Mouse (Mus musculus) cortical plate, adult 2 months (tissue): ENCODE measurements at regions not wholly inside any gene's neighbourhood (a gene's known extent, or its start where the extent isn't known, plus 50 kb on each side); places are given as distances from the start of the nearest gene placed in this dataset.
A peak's percentile ranks its signal among the peaks of the same experiment; 100 is the strongest.
"Not testable (repeated sequence)": the region's sequence is repeated elsewhere in the genome, so short reads cannot be mapped to it uniquely, and the experiment has no call there.

Experiments used
- H3K27ac ChIP-seq: fragments of 200-500 bp; 2 replicates; pipeline ENCODE4 v1.5.1; 2012; ENCODE audit warnings: low read length, control low read depth, inconsistent platforms; ENCODE audit not compliant: insufficient read depth
- H3K4me1 ChIP-seq: fragments of 200-500 bp; 2 replicates; pipeline ENCODE4 v1.6.1; 2011; ENCODE audit warnings: low read length; ENCODE audit not compliant: control insufficient read depth, insufficient read depth
- H3K4me3 ChIP-seq: fragments of 200-500 bp; 2 replicates; pipeline ENCODE4 v1.5.1; 2011; ENCODE audit warnings: mild to moderate bottlenecking, low read length, control low read depth; ENCODE audit not compliant: insufficient read depth
- CTCF ChIP-seq: fragments of 200-500 bp; IDR thresholded peaks from 2 replicates; pipeline ENCODE4 v1.5.1; 2011; ENCODE audit warnings: mild to moderate bottlenecking, control low read depth, low read length; ENCODE audit not compliant: insufficient read depth; ENCODE audit errors: extremely low read depth
- POLR2A ChIP-seq: fragments of 200-500 bp; IDR thresholded peaks from 2 replicates; pipeline ENCODE4 v1.6.1; 2011; ENCODE audit warnings: mild to moderate bottlenecking, low read length, control low read depth; ENCODE audit not compliant: insufficient read depth; ENCODE audit errors: extremely low read depth

DNA sequence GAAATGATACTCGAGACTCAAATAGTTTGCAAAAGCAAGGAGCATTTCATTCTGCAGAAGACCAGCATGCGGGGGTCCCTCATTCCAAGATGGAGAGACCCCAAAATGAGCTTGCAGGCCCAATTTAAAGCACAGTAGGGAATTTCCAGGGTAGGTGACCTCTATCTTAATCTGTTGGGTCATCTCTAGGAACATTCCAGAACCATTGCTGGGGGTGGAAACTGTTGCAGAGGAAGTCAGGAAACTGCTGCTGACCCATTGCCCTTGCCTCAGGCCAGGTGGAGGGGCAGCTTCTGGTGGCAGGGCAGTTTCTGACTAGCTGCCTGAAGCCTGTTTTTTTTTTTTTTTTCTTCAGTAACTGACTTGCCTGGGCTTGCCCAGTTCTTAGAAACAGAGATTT, 73.4 kb upstream of the Zfp706 start:
- Histone ChIP-seq H3K27ac (no peak overlapping the region), H3K4me1 (no peaks in the 10 kb centered on the region), H3K4me3 (no peak overlapping the region)
- no peak for TF ChIP-seq POLR2A
- TF ChIP-seq CTCF, result no peak

DNA sequence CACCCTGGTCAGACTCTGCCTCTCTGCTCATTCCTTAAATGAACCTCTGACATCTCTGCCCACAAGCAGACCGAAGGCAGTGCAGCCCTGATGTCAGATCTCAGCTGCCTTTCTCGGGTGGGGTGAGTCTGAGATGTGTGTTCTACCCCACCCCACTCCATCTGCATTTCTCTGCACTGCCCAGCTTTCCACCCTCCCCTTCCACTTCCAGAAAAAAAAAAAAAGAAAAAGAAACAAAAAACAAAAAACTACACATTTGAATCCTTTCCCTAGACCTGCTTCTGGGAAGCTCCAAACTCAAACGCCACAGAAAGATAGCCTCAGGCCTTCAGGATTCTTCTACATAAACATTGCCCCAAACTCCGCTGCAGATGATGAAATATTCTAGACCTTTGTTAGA, 72.8 kb upstream of the Zfp706 start:
- TF ChIP-seq POLR2A, result no peak
- no peak for TF ChIP-seq CTCF
- no peaks in the 10 kb centered on the region for H3K4me1 ChIP-seq
- H3K4me3 ChIP-seq, result no peak overlapping the region
- no peak overlapping the region for H3K27ac ChIP-seq

GRCm38 (mm10) chr15:37074207-37074606, 66.6 kb upstream of the Zfp706 start:
- not testable (repeated sequence) for H3K4me3 ChIP-seq, H3K27ac ChIP-seq, H3K4me1 ChIP-seq

DNA sequence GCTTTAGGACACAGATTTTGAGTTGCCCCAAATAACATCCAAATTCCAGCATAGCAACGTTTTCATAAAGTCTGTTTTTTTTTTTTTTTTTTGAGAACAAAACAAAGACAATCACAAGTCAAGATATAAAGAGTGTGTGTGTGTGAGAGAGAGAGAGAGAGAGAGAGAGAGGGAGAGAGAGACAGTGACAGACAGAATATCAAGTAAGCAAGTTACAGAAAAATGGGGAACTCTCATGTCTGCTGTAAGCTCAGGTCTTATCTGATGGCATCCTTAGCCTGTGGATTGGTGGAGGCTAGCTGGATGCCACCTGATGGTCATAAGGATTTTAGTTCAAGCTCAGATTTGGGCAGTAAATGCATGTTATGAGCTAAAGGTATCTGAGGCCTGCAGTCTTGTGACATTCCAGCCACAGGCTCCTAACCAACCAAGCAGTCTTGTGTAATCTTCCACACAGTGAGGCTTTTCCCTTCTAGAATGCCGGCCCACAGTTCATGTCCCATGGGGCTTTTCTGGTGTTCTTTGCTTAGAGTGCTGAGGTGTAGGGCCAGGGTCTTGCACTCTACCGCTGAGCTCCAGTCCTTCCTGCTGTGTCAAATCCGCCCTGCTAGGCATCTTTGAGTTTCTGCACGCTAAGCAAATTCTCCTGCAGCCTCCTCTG, 64.8 kb upstream of the Zfp706 start:
- Histone ChIP-seq H3K4me1 (no peaks in the 10 kb centered on the region), H3K4me3 (no peak overlapping the region), H3K27ac (no peak overlapping the region)
- no peak for TF ChIP-seq CTCF

GRCm38 (mm10) chr15:37070188-37070587, 62.6 kb upstream of the Zfp706 start:
- Histone ChIP-seq H3K4me1 (peaks cover 2% of the 10 kb centered on the region; the same call in 1 of the 2 replicates), H3K4me3 (no peak overlapping the region), H3K27ac (no peak overlapping the region)
- TF ChIP-seq POLR2A (no peak), CTCF (no peak)

GRCm38 (mm10) chr15:37067326-37067725, 59.8 kb upstream of the Zfp706 start:
- Histone ChIP-seq H3K4me3 (no peak overlapping the region), H3K27ac (no peak overlapping the region), H3K4me1 (peaks cover 5% of the 10 kb centered on the region; the same call in 1 of the 2 replicates)
- no peak for TF ChIP-seq POLR2A

DNA sequence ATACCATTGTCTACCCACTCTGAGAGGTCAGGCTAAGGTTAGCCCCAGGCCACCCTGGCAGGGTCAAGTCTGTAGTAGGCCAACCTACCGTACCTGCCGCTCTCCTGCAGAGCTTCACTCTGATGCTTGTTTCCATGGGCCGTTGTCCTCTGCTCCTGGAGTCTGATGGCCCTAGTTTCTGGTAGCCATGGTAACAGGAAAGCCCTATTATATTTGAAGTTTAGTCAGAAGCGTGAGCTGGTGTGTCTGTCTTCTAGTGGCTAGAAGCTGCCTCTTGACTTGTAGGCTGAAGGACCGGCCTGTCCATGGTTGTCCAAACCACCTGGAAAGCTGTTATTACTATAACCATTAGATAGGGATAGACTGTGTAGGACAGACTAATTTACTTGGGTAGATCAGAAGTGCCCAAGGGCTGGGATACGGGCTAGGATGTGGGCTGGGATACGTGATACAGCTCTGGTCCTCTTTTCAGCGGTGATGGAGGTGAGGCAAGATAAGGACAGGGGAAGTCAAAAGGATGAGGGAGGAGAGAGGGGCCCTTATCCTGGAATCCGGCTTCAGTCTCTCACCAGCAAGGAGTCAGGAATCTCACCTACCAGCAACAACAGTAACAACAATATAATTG, 58.5 kb upstream of the Zfp706 start:
- H3K4me3 ChIP-seq, result no peak overlapping the region
- 0 out of 2 replicates have a peak overlapping the region, but pooled peaks have one; percentile 15 for H3K27ac ChIP-seq
- peaks cover 7% of the 10 kb centered on the region; the same call in 1 of the 2 replicates for H3K4me1 ChIP-seq
- no peak for TF ChIP-seq POLR2A

DNA sequence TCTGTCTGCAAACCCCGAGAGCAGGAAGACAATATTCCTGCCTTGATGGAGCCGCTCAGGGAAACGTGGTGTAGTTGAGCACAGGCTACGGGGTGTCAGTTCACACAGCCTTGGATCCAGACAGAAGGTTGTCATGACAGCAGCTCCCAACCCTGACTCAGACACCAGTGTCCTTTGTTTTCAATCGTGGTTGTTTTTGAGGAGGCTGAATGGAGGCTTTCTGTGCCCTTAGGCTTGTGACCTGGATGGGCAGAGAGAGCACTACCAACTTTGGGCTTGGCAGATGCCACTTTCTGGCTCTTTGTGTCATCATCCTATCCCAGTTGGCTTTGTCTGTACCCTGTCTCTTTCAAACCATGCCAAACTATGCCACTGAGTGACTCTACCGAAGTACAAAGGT, 57.8 kb upstream of the Zfp706 start:
- H3K4me3 ChIP-seq, result no peak overlapping the region
- H3K4me1 ChIP-seq, result peaks cover 7% of the 10 kb centered on the region; the same call in 1 of the 2 replicates
- TF ChIP-seq CTCF, result no peak
- TF ChIP-seq POLR2A, result no peak
- H3K27ac ChIP-seq, result 0 out of 2 replicates have a peak overlapping the region, but pooled peaks have one; percentile 15

- no peak for TF ChIP-seq CTCF
- TF ChIP-seq POLR2A, result no peak
- H3K4me1 ChIP-seq, result peaks cover 7% of the 10 kb centered on the region; the same call in 1 of the 2 replicates
- H3K27ac ChIP-seq, result no peak overlapping the region
- no peak overlapping the region for H3K4me3 ChIP-seq
These were observed 56.3 kb upstream of the Zfp706 start for GRCm38 (mm10) chr15:37063781-37064383.

GRCm38 (mm10) chr15:37062585-37062984, 55.0 kb upstream of the Zfp706 start:
- peak overlapping the region; percentile 54; the same call in 1 of the 2 replicates for H3K27ac ChIP-seq
- peaks cover 7% of the 10 kb centered on the region; the same call in 1 of the 2 replicates for H3K4me1 ChIP-seq
- TF ChIP-seq POLR2A (peak; percentile 57), CTCF (no peak)
- peak overlapping the region; percentile 10 for H3K4me3 ChIP-seq
